Mouse (Mus musculus): ENCODE data around the gene Grin2a.

Gene Grin2a

GRCm38 (mm10) chr16:9964469-9964868, 30.9 kb downstream of the Grin2a start:
- no peak for DNase-seq (ENCODE audit: low spot score)

- DNase-seq (ENCODE audit: low spot score): no peak
Observed at GRCm38 (mm10) chr16:9962482-9962881, 32.9 kb downstream of the Grin2a start.

DNA sequence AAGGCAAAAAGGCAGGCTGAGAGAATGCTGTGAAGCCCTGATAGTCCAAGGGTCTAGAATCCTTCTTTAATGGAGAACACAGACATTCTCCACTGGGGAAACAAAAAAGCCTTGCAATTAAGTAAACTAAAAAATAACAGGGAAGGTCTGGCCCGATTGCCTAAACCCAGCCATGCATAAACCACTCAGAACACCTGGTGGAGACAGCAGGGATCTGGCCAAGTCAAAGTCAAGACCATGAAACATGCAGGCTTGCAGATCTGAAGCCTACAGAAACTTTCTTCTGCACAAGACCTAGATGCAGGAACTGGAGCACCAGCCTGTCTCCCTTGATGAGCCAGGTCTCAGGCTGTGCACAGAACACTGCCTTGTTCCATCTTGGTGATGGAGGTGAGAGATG, 36.0 kb downstream of the Grin2a start:
- DNase-seq (ENCODE audit: low spot score): no peak

DNA sequence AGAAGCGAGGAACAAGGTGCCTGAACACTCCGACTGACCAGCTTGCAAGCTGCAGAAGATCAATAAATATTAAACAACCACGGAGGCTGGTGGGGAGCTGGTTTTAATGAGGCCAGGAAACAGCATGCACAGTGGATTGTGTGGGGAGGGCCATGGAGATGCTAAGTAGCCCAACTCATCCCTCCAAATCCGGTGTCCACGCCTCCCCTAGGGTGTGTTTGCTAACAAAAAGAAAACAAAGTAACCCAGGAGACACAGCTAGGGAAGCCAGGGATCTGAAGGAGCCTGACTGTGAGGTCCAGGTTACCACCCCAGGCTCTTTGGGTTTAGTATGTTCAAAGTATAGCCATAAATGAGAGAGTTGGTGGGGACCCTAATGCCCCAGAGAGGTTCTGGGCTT, 41.1 kb downstream of the Grin2a start:
- DNase-seq (ENCODE audit: low spot score): no peak

DNA sequence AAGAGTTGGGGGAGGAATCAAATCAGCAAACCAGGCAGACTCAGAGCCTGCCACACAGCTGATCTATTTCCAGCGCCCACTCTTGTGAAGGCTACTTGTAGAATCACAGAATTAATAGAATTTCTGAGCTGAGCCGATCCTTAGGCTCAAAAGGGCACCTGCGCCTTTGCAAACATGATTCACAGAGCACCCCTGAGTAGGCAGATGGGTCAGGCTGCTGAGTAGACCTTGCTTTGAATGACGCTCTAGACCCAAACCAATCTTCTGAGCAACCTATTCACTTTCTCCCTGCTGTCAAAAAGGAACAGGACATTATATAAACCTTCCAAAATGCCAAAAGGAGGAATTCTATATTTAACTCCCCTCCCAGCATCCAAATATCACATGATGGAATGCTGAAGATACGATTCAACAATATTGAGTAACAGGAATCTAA, 41.9 kb downstream of the Grin2a start:
- no peak for DNase-seq (ENCODE audit: low spot score)

- DNase-seq (ENCODE audit: low spot score): no peak
Observed at GRCm38 (mm10) chr16:9949250-9949649, 46.1 kb downstream of the Grin2a start.

- DNase-seq (ENCODE audit: low spot score): no peak
Observed at GRCm38 (mm10) chr16:9947430-9947829, 47.9 kb downstream of the Grin2a start.

DNA sequence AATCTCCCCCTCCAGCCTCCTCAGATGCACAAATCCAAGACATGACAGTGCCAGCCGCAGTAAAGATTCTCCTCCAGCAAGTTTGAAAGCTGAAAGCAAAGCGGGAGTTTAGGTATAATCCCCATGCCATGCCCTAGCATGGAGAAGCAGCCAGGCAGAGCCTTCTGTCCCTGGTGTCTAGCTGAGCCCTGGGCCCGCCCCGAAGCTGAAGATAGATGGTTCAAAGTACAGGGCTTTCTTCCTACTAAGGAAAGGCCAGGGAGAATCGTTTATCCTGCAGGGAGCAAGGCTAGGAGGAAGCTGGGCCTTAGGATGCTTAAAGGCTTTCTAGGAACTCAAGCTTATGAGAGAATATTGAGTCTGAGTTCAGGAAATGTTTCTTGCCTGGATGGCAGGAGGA, 50.5 kb downstream of the Grin2a start:
- DNase-seq (ENCODE audit: low spot score): no peak

DNA sequence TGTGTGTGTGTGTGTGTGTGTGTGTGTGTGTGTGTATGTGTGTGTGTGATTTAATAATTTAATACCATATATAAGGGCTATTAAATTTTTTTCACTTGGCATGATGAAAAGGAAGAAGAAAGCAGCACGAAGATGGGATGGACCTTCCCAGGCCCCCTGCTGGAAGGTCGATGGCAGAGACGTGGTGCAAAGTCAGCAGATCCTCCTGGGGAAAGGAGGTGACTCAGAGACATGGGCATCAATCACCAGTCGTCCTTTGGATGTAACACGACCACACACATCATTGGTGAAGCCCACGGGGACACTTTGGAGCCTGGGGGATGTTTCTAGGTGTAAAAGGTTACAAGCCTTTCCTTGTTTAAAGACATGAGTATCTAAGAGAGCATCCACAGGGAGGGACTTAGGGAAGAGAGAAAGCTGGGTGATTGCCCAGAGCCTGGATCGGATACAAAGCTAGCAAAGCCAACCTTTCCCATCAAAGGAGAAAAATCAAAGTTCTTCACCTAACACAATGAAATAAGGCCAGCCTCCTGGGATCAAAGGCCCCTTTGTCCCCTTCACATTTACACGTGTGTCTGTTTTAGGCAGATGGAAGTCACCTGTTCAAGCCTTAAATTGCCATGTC, 53.9 kb downstream of the Grin2a start:
- DNase-seq (ENCODE audit: low spot score): peak; percentile 2

- DNase-seq (ENCODE audit: low spot score): no peak
Observed at GRCm38 (mm10) chr16:9940716-9941115, 54.6 kb downstream of the Grin2a start.

DNA sequence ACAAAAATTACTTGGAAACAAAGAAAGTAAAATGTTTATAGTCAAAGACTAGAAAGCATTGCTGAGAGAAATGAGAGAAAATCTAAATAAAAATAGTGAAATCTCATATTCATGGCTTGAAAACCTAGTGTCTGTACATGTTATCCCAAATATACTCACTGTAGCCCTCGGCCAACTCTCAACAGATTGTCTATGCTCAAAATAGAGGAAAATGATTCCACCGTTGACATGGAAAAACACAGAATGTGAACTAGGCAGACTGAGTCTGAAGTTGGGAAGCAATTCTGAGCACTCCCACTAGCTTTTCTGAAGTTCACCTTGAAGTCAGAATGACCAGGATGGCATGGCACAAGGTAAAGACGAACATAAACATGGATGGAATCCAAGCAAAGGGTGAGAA, 84.7 kb downstream of the Grin2a start:
- no peak for DNase-seq (ENCODE audit: low spot score)

DNA sequence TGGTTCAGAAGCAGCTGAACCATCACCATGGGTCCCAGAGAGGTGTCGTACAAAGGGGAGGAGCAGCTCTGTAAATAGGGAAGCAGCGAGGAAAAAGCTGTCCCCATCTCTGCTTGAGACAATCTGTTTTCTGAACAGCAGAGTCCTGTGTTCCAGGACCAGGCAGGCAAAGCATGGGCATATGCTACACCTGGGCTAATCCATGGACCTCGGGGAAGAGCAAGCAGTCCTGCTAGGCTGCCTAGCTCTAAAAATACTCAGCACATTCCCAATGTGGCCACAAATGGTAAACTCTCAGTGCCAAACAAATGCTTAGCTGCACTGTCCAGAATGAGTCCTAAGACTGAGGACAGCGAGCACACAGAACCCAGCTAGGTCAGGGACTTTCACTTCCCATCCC, 86.1 kb downstream of the Grin2a start:
- no peak for DNase-seq (ENCODE audit: low spot score)

- no peak for DNase-seq (ENCODE audit: low spot score)
Observed at GRCm38 (mm10) chr16:9904443-9904842, 90.9 kb downstream of the Grin2a start.

- DNase-seq (ENCODE audit: low spot score): no peak
Observed at GRCm38 (mm10) chr16:9902680-9903463, 92.5 kb downstream of the Grin2a start.

- no peak for DNase-seq (ENCODE audit: low spot score)
Observed at GRCm38 (mm10) chr16:9901433-9901832, 93.9 kb downstream of the Grin2a start.

- no peak for DNase-seq (ENCODE audit: low spot score)
Observed at GRCm38 (mm10) chr16:9900996-9901395, 94.4 kb downstream of the Grin2a start.

GRCm38 (mm10) chr16:9900196-9900595, 95.2 kb downstream of the Grin2a start:
- DNase-seq (ENCODE audit: low spot score): no peak

DNA sequence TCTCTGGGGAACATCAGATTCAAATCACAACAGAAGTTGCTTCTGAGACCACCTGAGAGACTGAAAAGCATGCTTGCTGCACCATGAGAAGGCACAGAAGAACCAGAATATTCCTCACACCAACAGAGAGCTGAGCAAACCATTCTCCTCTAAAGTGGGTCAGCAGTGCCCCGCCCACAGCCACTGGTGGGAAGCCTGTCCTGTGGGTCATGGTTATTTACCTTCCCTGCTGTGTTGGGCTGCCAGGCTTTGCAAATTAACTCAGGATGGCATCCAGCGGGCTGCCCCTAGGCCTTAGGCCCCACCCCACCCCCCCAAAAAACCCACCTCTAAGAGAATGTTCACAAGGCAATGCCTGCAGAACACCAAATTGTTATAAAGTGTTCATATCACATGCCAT, 96.2 kb downstream of the Grin2a start:
- DNase-seq (ENCODE audit: low spot score): peak; percentile 7

GRCm38 (mm10) chr16:9895581-9895980, 99.8 kb downstream of the Grin2a start:
- DNase-seq (ENCODE audit: low spot score): no peak

DNA sequence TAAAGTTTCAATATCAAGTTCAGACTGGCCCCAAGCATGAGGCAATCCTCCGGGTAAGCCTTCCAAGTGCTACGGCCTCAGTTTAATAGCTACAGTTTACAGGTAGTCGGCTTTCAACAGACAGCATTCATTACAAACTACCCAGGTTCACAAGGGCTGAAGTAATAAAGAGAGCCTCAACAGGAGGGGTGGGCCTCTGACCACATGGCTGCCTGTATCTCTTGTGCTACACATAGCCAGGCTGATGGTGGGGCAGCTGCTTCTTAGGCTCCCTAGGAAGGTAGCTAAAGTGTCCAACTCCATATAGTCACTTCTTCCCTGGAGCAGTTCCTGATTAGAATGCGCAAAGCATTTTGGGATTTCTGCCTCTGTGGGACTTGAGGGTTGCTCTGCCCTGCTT, 109.2 kb downstream of the Grin2a start:
- no peak for DNase-seq (ENCODE audit: low spot score)

GRCm38 (mm10) chr16:9884141-9884540, 111.2 kb downstream of the Grin2a start:
- no peak for DNase-seq (ENCODE audit: low spot score)

DNA sequence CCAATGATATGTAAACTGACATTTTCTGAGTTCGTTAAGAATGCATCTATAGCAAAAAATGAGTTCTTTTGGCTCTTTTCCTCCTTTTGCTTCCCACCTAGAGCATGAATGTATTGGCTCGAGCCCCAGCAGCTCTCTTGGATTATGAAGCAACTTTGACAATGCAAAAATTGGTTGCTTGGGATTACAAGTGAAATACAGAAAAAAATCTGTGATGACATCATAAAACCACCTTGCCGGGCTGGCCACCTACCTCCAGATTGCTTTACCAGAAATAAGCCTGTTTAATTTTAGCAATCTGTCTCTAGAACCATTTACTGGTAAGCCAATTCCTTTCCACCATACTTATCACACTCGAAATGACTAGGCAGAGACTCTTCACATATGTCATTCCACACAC, 112.9 kb downstream of the Grin2a start:
- no peak for DNase-seq (ENCODE audit: low spot score)

GRCm38 (mm10) chr16:9873001-9873400, 122.4 kb downstream of the Grin2a start:
- DNase-seq (ENCODE audit: low spot score): no peak

GRCm38 (mm10) chr16:9865710-9866109, 129.7 kb downstream of the Grin2a start:
- DNase-seq (ENCODE audit: low spot score): peak; percentile 4

Measured in retina, embryonic 14.5 days (tissue).